In the genomic region with DNA sequence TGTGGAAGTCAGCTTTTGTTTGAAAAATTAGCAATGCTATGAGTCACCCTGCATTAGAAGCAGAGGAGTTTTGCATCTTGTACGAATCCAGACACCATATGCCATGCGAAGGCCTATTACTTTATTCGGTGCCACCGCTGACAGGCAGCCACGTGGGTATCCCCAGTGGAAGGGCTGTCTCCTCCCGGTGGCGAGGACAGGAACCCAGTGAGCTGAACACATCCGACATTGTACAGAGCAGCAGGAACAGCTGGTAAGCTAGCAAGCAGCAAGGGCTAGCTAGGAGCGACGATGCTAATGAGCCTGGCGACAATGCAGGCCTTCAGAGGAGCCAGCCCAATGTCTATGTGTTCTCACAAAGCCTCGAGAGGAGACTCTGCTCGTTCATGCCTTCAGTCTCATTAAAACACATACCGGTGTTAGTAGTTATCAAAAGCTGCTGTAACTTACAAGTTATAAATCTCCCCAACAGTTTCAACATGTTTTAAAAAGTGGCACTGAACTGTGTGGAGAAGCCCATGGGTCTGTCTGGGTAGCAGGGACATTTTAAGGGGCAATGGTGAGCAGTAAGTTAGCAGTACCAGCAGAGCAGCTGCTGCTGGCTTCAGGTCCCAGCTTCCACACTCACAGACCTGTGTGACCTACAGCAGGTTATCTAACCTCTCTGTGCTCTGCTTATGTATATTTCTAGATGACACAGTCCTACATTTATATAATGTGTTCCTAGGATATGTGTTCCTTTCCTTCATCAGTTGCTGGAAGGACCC, we compare ENCODE assay signal across 7 mouse cellular contexts.
A peak's percentile ranks its signal among the peaks of the same experiment; 100 is the strongest.
DNase-seq lines count a peak whose midpoint lies in the region; ATAC-seq lines count a peak whose summit lies in the region.

No protein-coding gene starts in this region.

- H3K9me3 ChIP-seq in neural tube, embryonic 14.5 days (ENCODE audit: control insufficient read depth, low read length) = no peaks in the 10 kb centered on the region
- H3K9me3 ChIP-seq in heart, embryonic 12.5 days (replicated peaks) = no peaks in the 10 kb centered on the region

- peaks cover 9% of the 10 kb centered on the region; the same call in 1 of the 2 replicates for H3K4me1 ChIP-seq in neural tube, embryonic 14.5 days (ENCODE audit: control insufficient read depth, insufficient read depth, low read length)
- H3K4me1 ChIP-seq in heart, embryonic 12.5 days (replicated peaks) = no peaks in the 10 kb centered on the region

- H3K4me2 ChIP-seq in neural tube, embryonic 14.5 days (ENCODE audit: low read depth, low read length) = no peak overlapping the region
- no peak overlapping the region for H3K4me2 ChIP-seq in heart, embryonic 12.5 days

- H3K27me3 ChIP-seq in neural tube, embryonic 14.5 days (ENCODE audit: control insufficient read depth, insufficient read depth, low read length) = no peaks in the 10 kb centered on the region; the same call in 1 of the 2 replicates
- no peaks in the 10 kb centered on the region for H3K27me3 ChIP-seq in heart, embryonic 12.5 days (replicated peaks)

- no peak overlapping the region for H3K4me3 ChIP-seq in neural tube, embryonic 14.5 days (ENCODE audit: low read depth, low read length)
- no peak overlapping the region for H3K4me3 ChIP-seq in heart, embryonic 12.5 days

- H3K9ac ChIP-seq in neural tube, embryonic 14.5 days (replicated peaks; ENCODE audit: low read depth, low read length) = no peak overlapping the region
- H3K9ac ChIP-seq in heart, embryonic 12.5 days = no peak overlapping the region

- H3K27ac ChIP-seq in neural tube, embryonic 14.5 days (ENCODE audit: low read depth, low read length) = peak overlapping the region; percentile 39; the same call in 1 of the 2 replicates
- H3K27ac ChIP-seq in heart, embryonic 12.5 days (ENCODE audit: poor library complexity, severe bottlenecking) = no peak overlapping the region

- DNase-seq in embryo, embryonic 11.5 days (ENCODE audit: low read depth, low spot score) = peak; percentile 26
- DNase-seq in frontal cortex, adult 2 months (ENCODE audit: extremely low spot score in 1 of 2, low spot score in 1 of 2) = peak; percentile 55 to 81
- peak; percentile 34 to 71 for DNase-seq in left cerebral cortex, adult 18-20 months (ENCODE audit: low spot score in 2 of 2)
- DNase-seq in adrenal gland, postnatal 4 days (ENCODE audit: low spot score in 2 of 2) = no peak

- H3K36me3 ChIP-seq in neural tube, embryonic 14.5 days (ENCODE audit: control insufficient read depth, insufficient read depth, low read length) = no peaks in the 10 kb centered on the region
- H3K36me3 ChIP-seq in heart, embryonic 12.5 days = 0 out of 2 replicates have a peak, but pooled peaks cover 4% of the 10 kb centered on the region

- WGBS in neural tube, embryonic 14.5 days = 9% methylated on average over 14 of the region's 14 CpGs
- 54% methylated on average over 14 of the region's 14 CpGs for WGBS in heart, embryonic 12.5 days

- peak; percentile 88 for ATAC-seq in neural tube, embryonic 14.5 days (ENCODE audit: low read depth)
- ATAC-seq in heart, embryonic 12.5 days (ENCODE audit: insufficient number of reproducible peaks, low FRiP score) = no peak
- no peak for ATAC-seq in activated CD4-positive, CD25-positive, alpha-beta regulatory T cell, adult 4 months

Comparison
In these comparisons a context has a peak if more than half of its experiments do, and no peak if none do; other contexts are left out.
1. DNase-seq: peak in embryo, embryonic 11.5 days (single experiment), frontal cortex, adult 2 months (2 of 2) and left cerebral cortex, adult 18-20 months (2 of 2); none in adrenal gland, postnatal 4 days (0 of 2).